Mouse (Mus musculus) gastrocnemius, postnatal 25 days (tissue): ENCODE measurements around the gene Synpo2. TPM values are rescaled to one million over a fixed set of nuclear protein-coding genes. Genes with fewer than 3 reads are reported as not detected.
"Not testable (repeated sequence)": the region's sequence is repeated elsewhere in the genome, so short reads cannot be mapped to it uniquely, and the experiment has no call there.

Experiments
- DNase-seq: peaks from one replicate; pipeline ENCODE4 v3.0.0; 2022
- total RNA-seq, 2 experiments: library from RNA; stranded (reverse); gene quantifications; 1 replicate in 1 of 2; 2 replicates in 1 of 2; pipeline ENCODE4 v1.2.3; 2021

Synpo2 gene
- total RNA-seq, 2 experiments from 2014 or later, result 225 to 248 TPM

GRCm38 (mm10) chr3:123130314-123131150, 105.4 kb downstream of the Synpo2 start:
- no peak for DNase-seq

- peak; percentile 83 for DNase-seq
Observed at GRCm38 (mm10) chr3:123128781-123129180, 107.2 kb downstream of the Synpo2 start.

GRCm38 (mm10) chr3:123128091-123128490, 107.9 kb downstream of the Synpo2 start:
- no peak for DNase-seq

- not testable (repeated sequence) for DNase-seq
Observed at GRCm38 (mm10) chr3:123126741-123127140, 109.2 kb downstream of the Synpo2 start.

GRCm38 (mm10) chr3:123123817-123124216, 112.1 kb downstream of the Synpo2 start:
- DNase-seq, result no peak

GRCm38 (mm10) chr3:123122151-123123030, 113.6 kb downstream of the Synpo2 start:
- no peak for DNase-seq

GRCm38 (mm10) chr3:123116903-123117302, 119.0 kb downstream of the Synpo2 start:
- peak; percentile 83 for DNase-seq

GRCm38 (mm10) chr3:123115770-123116527, 120.0 kb downstream of the Synpo2 start:
- peak; percentile 77 for DNase-seq

GRCm38 (mm10) chr3:123114001-123114635, 121.8 kb downstream of the Synpo2 start:
- no peak for DNase-seq

- no peak for DNase-seq
Observed at GRCm38 (mm10) chr3:123112781-123113180, 123.2 kb downstream of the Synpo2 start.

GRCm38 (mm10) chr3:123111071-123111711, 124.8 kb downstream of the Synpo2 start:
- no peak for DNase-seq

GRCm38 (mm10) chr3:123107830-123108549, 128.0 kb downstream of the Synpo2 start:
- no peak for DNase-seq

GRCm38 (mm10) chr3:123104325-123104724, 131.6 kb downstream of the Synpo2 start:
- DNase-seq, result no peak

GRCm38 (mm10) chr3:123103151-123103860, 132.6 kb downstream of the Synpo2 start:
- DNase-seq, result peak; percentile 38

- no peak for DNase-seq
Observed at GRCm38 (mm10) chr3:123101761-123102160, 134.2 kb downstream of the Synpo2 start.

- DNase-seq, result no peak
Observed at GRCm38 (mm10) chr3:123095111-123095510, 140.8 kb downstream of the Synpo2 start.

- no peak for DNase-seq
Observed at GRCm38 (mm10) chr3:123093640-123094361, 142.1 kb downstream of the Synpo2 start.

GRCm38 (mm10) chr3:123092913-123093639, 142.9 kb downstream of the Synpo2 start:
- no peak for DNase-seq
